Mouse (Mus musculus) erythroblast, embryonic 14.5 days (primary cell): ENCODE results near the gene AU018091.

Experiments
- GATA1 ChIP-seq: IDR thresholded peaks from 2 replicates; pipeline ENCODE4 v1.6.1; 2012; ENCODE audit warnings: low read length, inconsistent platforms, mixed read lengths
- TAL1 ChIP-seq: IDR thresholded peaks from 3 replicates; pipeline ENCODE4 v1.6.1; 2012; ENCODE audit warnings: low read length, inconsistent platforms, mixed read lengths

DNA sequence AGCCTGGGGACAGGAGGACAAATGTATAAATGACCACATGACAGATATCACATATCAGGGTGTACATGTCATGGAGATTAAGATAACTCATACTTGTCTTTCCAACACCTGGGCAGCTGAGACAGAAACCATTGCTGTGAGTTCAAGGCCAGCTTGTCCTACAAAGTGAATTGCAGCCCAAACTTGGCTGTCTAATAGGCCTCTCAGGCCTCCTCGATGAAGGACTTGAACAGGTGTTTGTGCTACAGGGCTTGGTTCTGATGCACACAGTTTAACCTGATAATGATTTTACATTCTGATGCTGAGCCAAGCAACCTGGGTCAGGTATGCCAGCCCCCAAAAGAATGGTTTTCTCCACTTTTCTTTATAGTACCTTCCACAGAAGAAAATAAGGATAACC is 44.2 kb upstream of the AU018091 start:
- TF ChIP-seq TAL1 (no peak), GATA1 (no peak)
